Mouse (Mus musculus) ovary, adult 18-20 months (tissue): Measurements from ENCODE around the gene Scgb1c1.

Experiments used
- DNase-seq: peaks from one replicate; pipeline ENCODE4 v3.0.0; 2022; ENCODE audit warnings: low spot score, mixed read lengths

Gene Scgb1c1

GRCm38 (mm10) chr7:140844905-140845665, at the start of gene Scgb1c1:
Gene Scgb1c1 (plus strand): TSS chr7:140845547.
- DNase-seq = peak; percentile 65

DNA sequence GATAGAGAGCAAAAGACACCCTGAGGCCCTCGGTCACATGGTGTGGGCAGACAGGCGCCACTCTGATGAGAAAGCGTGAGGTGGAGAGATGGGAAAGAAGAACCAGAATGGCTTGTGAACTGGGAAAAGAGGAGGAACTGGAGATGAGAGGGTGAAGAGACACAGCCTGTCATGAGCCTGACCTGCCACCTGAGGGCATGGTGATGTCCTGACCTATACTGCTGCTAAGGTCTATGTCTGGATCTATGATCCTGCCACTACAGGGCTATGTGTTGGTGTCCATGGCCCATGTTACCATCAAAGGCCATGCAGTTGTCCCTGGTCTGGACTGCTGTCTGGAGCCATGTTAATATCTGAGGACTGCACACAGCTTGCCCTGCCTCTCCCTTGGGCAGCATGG, 47.7 kb upstream of the Scgb1c1 start:
- no peak for DNase-seq

GRCm38 (mm10) chr7:140798212-140798611, 47.1 kb upstream of the Scgb1c1 start:
- DNase-seq = no peak

GRCm38 (mm10) chr7:140802629-140803028, 42.7 kb upstream of the Scgb1c1 start:
- no peak for DNase-seq

GRCm38 (mm10) chr7:140805704-140806103, 39.6 kb upstream of the Scgb1c1 start:
- no peak for DNase-seq

GRCm38 (mm10) chr7:140810496-140810895, 34.9 kb upstream of the Scgb1c1 start:
- DNase-seq = no peak

- DNase-seq = no peak
These were observed 33.6 kb upstream of the Scgb1c1 start for GRCm38 (mm10) chr7:140811714-140812113.

- no peak for DNase-seq
These were observed 32.5 kb upstream of the Scgb1c1 start for GRCm38 (mm10) chr7:140812850-140813249.

DNA sequence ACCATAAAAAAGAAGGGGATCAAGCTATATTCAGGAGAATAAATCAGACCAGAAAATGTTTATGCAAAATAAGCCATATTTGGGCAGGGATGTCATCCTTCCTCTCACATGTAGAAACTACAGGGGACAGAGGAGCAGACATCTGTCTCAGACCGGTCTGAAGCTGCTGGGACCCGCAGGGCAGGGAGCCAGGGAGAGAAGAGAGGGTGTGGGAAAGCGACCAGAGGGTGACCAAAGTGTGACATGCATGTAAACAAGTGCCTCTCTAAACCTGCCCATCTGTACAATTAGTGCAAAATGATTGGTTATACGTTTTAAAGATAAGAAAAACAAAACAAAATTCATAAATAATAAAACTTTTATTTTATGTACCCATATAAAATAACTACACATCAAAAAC, 25.2 kb upstream of the Scgb1c1 start:
- no peak for DNase-seq

DNA sequence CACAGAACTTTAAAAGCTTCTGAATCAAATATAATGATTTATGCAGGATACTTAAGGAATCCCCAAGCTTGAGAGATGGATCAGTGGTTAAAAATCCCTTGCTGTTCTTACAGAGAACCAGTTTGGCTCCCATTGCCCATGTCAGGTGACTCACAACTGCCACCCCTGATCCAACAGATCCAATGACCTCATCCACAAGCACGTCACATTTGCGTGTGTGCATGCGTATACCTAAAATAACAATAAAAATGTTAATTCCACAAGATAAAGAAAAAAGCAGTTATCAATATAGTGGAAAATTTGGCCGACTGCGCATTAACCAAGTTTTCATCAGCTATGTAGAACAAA, 24.1 kb upstream of the Scgb1c1 start:
- DNase-seq = no peak

- DNase-seq = no peak
These were observed 23.6 kb upstream of the Scgb1c1 start, which contains the start of gene Zfp941 for GRCm38 (mm10) chr7:140821653-140822329. Gene Zfp941 (minus strand): TSS chr7:140822178.

DNA sequence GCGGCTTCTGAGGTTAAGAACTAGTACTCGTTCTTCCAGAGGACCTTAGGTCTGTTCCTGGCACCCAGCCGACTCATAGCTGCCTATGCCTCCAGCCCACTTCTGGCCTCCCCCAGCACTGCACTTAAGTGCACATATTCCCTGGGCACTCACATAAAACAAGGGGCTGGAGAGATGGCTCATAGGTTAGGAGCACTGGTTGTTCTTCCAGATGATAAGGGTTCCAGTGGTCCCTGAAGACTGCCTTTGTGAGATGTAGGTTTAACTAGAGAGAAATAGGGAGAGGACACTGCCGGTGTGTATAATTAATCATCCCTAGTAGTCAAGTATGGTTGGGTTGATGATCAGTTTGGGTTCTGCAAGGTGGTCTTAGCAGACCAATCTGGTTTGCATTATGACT, 22.6 kb upstream of the Scgb1c1 start:
- no peak for DNase-seq

GRCm38 (mm10) chr7:140828171-140828881, 17.0 kb upstream of the Scgb1c1 start:
- no peak for DNase-seq

DNA sequence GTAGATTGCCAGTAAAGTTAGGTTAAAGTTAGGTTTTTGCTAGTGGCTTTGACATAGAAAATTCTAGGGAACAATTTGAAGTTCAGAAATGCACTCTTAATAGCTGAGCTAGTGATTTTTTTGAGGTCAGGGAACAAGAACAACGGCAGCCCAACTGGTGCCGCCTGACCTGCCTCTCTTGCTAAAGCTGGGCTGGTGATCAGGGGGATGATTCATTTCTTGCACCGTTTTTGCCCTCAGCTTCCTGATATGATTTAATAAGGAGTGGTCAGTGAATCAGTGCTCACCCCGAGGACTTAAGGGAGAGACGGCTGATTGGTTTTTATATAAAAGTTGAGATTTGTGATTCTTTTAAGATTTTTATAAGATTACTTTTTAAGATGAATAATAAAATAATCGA, 13.9 kb upstream of the Scgb1c1 start:
- DNase-seq = no peak

- DNase-seq = no peak
These were observed 12.0 kb upstream of the Scgb1c1 start for GRCm38 (mm10) chr7:140833341-140833740.

- no peak for DNase-seq
These were observed 10.2 kb upstream of the Scgb1c1 start, which contains the start of gene Urah for GRCm38 (mm10) chr7:140834968-140835757. Gene Urah (plus strand): TSS chr7:140835018.

GRCm38 (mm10) chr7:140835758-140836087, 9.6 kb upstream of the Scgb1c1 start:
- DNase-seq = no peak

DNA sequence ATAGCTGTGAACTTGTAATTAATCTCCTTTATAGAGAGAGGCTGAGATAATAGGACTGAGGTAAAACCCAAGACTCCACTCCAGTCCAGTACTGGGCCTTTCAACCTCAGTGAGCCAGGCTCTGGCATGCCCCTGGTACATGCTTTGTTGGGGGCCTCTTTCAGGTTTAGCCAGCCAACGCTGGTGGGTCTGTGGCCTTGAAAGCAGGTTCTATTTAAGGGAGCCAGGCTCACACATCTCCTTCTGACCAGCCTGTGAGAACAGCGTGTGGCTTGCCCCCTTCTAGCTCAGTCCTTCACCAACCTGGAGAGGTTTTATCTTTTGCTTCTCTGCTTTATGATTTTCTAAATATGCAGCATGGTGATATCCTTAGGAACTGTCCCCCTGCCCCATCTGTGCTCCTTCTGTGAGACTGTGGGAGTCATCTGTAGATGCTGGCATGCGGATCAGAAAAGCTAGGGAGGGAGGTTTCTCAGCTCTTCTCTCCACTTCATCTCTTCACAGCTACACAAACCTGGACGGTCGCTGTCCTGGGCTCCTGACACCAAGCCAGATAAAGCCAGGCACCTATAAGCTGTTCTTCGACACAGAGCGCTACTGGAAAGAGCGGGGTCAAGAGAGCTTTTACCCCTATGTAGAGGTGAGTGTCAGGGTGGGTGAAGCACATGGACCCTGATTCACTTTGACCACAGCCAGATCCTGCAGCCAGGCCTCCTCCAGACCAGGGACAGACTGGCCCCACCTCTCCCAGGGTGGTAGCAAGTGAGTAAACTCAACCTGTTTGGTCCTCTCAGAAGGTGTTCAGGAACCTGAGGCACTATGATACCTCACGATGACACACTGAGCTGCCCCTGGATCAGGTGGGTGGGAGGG, 8.9 kb upstream of the Scgb1c1 start:
- no peak for DNase-seq

DNA sequence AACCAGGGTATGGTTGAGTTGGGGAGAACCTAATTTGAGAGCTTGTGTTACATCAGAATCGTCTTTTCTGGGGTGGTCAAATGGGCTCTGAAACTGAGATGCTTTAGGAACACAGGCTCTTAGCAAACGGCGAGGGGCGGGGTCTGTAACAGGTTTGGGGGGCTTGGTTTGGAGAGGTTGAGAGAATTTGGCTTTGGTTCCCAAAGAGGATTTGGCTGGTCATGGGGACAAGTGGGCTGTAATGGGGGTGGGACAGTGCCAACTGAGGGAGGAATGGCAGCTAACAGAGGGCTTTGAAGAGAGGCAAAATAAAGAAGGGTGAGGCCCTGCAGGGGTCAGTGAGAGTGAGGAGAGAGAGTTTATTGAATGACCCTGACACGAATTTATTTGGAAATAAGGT, 5.8 kb upstream of the Scgb1c1 start:
- DNase-seq = no peak

- no peak for DNase-seq
These were observed 4.3 kb upstream of the Scgb1c1 start for GRCm38 (mm10) chr7:140840750-140841735.
